Mouse (Mus musculus): ENCODE results near the gene Ttc28.

Gene Ttc28

DNA sequence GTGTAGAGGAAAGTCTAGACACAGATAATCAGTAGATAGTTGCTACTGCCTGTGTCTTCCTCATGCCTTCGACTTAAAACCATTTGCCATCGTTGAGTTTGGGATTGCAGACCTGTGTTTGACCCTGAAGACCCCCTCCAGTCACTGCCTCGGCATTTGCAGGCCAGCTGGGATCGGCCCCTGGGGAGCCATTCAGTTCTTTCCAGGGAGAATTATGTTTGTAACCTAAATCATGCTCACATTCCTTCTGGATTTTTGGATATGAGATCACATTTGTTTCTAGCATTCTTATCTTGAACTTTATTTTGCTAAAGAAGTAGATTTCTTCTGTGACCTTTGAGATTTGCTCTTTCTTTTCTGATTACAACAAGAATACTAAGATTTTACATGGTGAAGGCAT is 80.5 kb downstream of the Ttc28 start:
- DNase-seq (ENCODE audit: low spot score in 2 of 2): no peak

DNA sequence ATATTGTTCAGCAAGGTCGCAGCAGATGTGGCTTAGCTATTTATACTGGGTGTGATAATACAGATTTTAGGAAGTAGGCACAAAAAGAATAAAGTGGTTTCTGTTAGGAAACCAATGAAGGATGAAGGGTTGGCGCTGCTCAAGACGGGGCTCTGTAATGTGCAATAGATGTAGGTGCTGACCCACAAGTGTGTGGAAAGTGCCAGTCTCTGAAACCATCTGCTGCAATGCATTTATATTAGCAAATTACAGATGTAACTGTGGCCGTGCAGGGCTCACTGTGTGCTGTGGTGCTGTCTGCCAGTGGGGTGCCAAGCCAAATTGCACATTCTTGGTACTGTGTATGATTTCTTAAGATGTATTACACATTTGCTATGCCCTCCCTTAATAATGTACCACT is 81.3 kb downstream of the Ttc28 start:
- no peak for DNase-seq (ENCODE audit: low spot score in 2 of 2)

- no peak for DNase-seq (ENCODE audit: low spot score in 2 of 2)
Measured at GRCm38 (mm10) chr5:110967483-110968055, 88.0 kb downstream of the Ttc28 start.

DNA sequence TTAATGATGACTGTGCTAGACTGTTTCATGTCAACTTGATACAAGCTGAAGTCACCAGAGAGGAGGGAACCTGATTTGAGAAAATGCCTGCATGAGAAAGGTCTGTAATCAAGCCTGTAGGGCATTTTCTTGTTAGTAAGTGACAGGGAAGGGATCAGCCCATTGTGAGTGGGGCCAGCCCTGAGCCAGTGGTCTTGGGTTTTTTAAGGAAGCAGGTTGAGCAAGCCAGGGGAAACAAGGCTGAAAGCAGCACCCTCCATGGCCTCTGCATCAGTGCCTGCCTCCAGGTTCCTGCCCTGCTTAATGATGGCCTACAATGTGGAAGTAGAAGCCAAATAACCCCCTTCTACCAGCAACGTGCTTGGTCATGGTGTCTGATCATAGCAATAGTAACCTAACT is 89.0 kb downstream of the Ttc28 start:
- no peak for DNase-seq (ENCODE audit: low spot score in 2 of 2)

DNA sequence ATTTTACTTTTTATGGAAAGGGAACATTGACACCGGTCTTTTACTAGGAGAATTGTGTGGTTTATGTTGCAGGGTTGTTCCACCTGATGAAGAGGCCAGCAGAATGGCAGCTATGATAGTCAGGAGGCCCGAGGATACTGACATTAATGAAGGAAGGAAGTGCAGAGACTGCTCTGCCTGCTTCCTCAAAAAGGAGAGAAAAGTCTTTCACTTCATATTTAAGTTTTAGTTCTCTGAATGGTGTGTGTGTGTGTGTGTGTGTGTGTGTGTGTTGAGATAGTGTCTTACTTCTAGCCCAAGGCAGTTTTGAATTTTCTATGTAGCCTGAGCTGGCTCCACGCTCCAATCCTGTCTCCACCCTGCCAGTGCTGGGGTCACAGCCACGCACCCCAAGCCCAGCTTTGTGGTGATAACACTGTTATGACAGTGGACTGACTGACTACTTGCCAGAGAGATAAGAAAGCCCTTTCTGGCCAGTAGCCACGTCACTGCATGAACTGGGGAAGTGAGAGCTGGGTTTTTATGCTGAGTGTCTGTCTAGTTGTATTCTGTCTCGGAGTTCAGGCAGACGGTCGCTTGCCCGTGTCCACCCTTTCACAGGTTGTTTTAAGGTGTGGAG is 90.7 kb downstream of the Ttc28 start:
- peak in 1 of 2 experiments; percentile 56 for DNase-seq (ENCODE audit: low spot score in 2 of 2)

DNA sequence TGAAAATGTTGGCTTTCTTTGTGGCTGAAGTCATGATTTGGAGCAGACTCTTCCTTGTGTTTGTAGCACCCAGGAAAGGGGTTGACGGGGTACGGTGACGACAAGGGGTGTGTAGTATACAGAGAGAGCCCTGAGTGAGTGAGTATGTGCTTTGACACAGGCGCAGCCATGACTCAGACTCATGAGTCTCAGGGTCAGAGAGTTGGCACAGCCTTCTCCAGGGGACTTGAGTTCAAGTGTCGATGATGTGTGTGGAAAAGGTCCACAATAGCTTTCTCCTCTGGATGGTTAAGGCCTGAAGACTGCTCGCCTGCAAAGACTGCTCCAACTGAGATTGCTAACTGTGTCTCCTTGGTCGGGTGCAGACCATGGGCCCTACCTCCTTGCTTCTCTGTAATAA is 97.1 kb downstream of the Ttc28 start:
- no peak for DNase-seq (ENCODE audit: low spot score in 2 of 2)

GRCm38 (mm10) chr5:110977796-110978195 is 98.2 kb downstream of the Ttc28 start:
- DNase-seq (ENCODE audit: low spot score in 2 of 2): no peak

DNA sequence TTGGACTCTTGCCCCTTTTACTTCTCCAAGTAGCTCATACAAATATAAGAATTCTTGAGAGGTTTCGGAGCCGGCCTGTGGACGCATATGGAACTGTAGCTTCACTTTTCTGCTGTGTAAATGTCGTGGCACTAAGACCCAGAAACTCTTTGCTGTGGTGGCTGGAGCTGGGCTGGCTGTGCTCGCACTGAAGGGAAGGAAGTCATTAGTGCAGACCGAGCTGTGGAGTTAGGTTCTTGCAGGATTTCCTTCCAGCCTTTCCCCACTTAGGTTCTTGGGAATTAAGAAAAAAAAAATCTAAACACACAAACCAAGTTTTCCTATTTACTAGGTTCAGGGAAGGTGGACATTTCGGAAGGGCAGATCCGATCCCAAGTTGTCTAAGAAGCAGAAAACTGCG is 98.9 kb downstream of the Ttc28 start:
- DNase-seq (ENCODE audit: low spot score in 2 of 2): peak; percentile 58 to 75

DNA sequence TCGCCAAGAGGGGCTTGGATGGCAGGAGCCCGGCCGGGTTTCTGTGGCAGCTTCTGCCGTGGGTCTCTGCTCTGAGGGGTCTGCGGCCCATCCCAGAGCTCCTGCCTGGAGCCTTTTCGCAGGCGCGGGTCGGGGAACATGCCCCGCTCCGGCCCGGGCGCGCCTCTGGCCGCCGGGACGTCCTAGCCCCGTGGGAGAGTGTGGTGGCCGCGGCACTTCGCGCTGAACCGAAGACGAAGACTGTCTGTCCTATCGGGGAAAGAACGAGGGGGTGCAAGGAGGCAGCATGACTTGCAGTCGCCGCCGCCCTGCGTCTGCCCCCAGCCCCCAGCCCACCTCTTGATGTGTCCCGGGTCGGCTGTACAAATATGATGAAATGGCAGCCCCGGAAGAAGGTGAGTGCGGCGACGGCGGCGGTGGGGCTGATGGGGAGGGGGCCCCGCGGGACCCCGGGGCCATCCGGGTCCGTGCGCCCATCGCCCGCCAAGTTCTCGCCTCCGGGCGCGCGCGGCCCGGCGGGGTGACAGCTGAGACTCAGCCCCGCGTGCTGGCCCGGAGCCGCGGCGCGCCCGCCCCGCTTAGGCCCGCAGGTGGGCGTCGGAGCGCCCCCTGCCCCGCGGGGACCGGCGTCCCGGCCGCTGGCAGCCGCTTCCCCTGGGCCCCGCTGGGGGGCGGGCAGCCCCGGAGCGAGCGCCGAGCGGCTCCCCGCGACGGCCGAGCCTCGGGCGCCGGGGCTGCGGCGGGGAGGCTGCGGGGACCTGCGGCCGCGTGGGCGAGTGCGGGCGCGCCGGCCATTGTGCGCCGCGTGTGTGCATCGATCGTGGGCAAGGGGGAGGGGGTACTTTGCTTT is 99.6 kb downstream of the Ttc28 start:
- DNase-seq (ENCODE audit: low spot score in 2 of 2): peak; percentile 18 to 38

GRCm38 (mm10) chr5:110979861-110980346 is 100.3 kb downstream of the Ttc28 start:
- DNase-seq (ENCODE audit: low spot score in 2 of 2): peak; percentile 66 to 69

GRCm38 (mm10) chr5:110980576-110980975 is 101.0 kb downstream of the Ttc28 start:
- DNase-seq (ENCODE audit: low spot score in 2 of 2): no peak

GRCm38 (mm10) chr5:110982436-110982835 is 102.8 kb downstream of the Ttc28 start:
- DNase-seq (ENCODE audit: low spot score in 2 of 2): no peak

GRCm38 (mm10) chr5:110984136-110984681 is 104.6 kb downstream of the Ttc28 start:
- DNase-seq (ENCODE audit: low spot score in 2 of 2): no peak

GRCm38 (mm10) chr5:110996835-110997539 is 117.4 kb downstream of the Ttc28 start:
- DNase-seq (ENCODE audit: low spot score in 2 of 2): no peak

- no peak for DNase-seq (ENCODE audit: low spot score in 2 of 2)
Measured at GRCm38 (mm10) chr5:110997692-110998091, 118.1 kb downstream of the Ttc28 start.

GRCm38 (mm10) chr5:110998298-110998697 is 118.7 kb downstream of the Ttc28 start:
- DNase-seq (ENCODE audit: low spot score in 2 of 2): no peak

DNA sequence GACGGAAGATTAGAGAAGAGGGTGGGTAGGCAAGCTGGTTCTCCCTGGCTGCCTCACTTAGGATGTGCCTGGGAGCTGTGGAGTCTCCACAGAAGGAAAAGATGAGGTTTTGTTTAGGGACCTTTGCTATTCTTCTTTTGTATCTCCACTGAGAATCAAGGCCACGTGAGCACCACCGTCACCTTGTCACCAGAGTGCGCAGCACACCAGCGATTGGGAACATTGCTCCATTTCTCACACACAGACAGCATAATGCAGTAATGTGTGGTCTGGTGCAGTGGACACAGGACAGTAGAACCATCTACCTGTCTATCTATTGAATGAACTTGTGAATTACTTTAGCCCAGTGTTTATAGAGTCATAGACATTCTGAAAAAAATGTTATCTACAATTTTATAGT is 121.3 kb downstream of the Ttc28 start:
- no peak for DNase-seq (ENCODE audit: low spot score in 2 of 2)

GRCm38 (mm10) chr5:111003220-111003619 is 123.6 kb downstream of the Ttc28 start:
- DNase-seq (ENCODE audit: low spot score in 2 of 2): no peak

- no peak for DNase-seq (ENCODE audit: low spot score in 2 of 2)
Measured at GRCm38 (mm10) chr5:111003750-111004149, 124.1 kb downstream of the Ttc28 start.

DNA sequence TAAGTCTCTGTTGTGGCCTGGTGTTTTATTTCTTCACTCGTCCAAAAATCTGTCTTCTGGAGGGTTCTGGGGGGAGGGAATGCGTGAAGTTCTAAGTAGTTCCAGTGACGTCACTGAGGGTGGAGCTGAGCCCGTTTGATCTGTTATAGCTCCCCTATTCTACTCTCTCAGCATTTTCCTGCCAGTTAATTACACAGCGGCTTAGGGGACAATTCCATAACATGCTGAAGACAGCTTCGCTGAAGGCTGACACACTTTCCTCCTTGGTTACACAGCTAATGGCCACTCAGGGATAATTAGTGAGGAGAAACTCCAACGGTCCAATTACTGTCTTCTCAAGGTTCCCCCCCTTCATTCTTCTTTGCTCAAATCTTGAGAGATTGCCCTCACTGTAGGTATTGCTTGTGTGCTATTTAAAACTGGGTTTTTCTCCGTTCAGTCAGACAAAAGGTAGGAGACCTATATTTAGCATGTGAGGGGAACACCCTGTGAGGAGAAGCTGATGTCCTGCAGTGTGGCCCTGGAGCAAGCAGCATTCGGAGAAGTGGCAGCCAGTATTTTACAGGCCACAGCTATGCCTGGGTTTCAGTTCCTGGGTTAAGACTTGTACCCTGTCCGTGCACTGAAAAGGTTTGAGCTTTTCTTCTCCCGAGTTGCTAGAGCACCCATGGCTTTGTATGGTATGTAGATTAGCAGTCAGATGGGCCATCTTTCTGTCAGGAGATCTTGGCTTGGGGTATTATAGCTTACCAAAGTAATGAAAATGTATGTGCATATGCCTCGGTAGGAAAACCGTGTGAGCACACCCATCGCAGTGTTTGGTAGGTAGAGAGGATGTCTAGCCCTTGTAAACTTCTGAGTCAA is 126.9 kb downstream of the Ttc28 start:
- no peak for DNase-seq (ENCODE audit: low spot score in 2 of 2)

DNA sequence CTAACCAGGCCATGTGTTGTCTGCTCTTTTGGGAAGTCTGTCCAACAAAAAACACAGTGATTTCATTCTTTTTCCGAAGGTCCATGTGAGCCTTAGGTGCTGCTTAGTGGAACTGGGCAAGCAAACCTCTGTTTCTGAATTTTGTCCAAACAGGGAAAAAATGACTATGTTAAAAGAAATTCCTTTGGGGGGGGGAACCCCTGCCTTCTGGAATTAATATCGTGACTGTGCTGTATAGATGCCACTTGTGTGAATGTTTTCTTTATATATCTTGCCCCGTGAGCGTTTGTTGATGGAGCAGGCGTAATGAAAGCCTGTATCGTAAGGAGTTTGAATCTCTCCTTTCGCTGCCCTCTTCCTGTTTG is 127.5 kb downstream of the Ttc28 start:
- DNase-seq (ENCODE audit: low spot score in 2 of 2): no peak

Measured in natural killer cell, adult 2 months (primary cell).